Mouse (Mus musculus) cortical plate, adult 2 months (tissue): ENCODE data around the gene Olfr960.

ENCODE experiments used
- CTCF ChIP-seq: fragments of 200-500 bp; IDR thresholded peaks from 2 replicates; pipeline ENCODE4 v1.5.1; 2011; ENCODE audit warnings: mild to moderate bottlenecking, control low read depth, low read length; ENCODE audit not compliant: insufficient read depth; ENCODE audit errors: extremely low read depth
- POLR2A ChIP-seq: fragments of 200-500 bp; IDR thresholded peaks from 2 replicates; pipeline ENCODE4 v1.6.1; 2011; ENCODE audit warnings: mild to moderate bottlenecking, low read length, control low read depth; ENCODE audit not compliant: insufficient read depth; ENCODE audit errors: extremely low read depth

DNA sequence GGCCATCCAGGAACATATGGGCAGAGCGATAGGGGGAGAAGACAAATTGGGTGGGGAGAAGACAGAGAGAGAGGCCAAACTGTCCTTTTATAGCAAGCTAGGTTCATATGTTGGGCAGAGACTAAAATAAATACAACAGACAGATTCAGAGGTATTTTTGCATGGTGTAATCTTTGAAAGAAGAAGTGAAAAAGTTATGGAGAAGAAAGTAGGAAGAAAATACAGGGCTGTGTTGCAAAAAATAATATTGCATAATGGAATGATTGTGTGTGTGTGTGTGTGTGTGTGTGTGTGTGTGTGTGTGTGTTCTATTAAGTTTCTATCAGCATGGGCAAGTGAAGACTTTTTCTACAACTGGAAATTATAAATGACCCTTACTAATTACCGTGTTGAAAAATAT, 7.9 kb downstream of the Olfr960 start:
- no peak for TF ChIP-seq POLR2A
- no peak for TF ChIP-seq CTCF
